Mouse (Mus musculus) heart, embryonic 16.5 days (tissue): ENCODE results near the gene Idi1. TPM values are rescaled to one million over a fixed set of nuclear protein-coding genes. Genes with fewer than 3 reads are reported as not detected.

Experiments
- ATAC-seq: fragments of 200-750 bp; cut with Nextera tagmentation; replicated peaks from 2 replicates; pipeline ENCODE4 v1.8.0; 2017; ENCODE audit warnings: moderate number of reproducible peaks; ENCODE audit not compliant: insufficient read depth, low FRiP score; ENCODE audit errors: extremely low read depth
- H3K27ac ChIP-seq: fragments of 300-500 bp; sonication (generic); 2 replicates; pipeline ENCODE4 v1.5.1; 2014; ENCODE audit warnings: mild to moderate bottlenecking, low read length, control low read depth, moderate library complexity
- H3K27me3 ChIP-seq: fragments of 300-500 bp; sonication (generic); 2 replicates; pipeline ENCODE4 v1.6.1; 2014; ENCODE audit warnings: low read length, mixed read lengths; ENCODE audit not compliant: control insufficient read depth, insufficient read depth
- H3K36me3 ChIP-seq: fragments of 300-500 bp; sonication (generic); 2 replicates; pipeline ENCODE4 v1.6.1; 2014; ENCODE audit not compliant: control insufficient read depth, insufficient read depth
- H3K4me1 ChIP-seq: fragments of 300-500 bp; sonication (generic); 2 replicates; pipeline ENCODE4 v1.6.1; 2014; ENCODE audit warnings: low read length, mixed read lengths; ENCODE audit not compliant: control insufficient read depth, insufficient read depth
- H3K4me2 ChIP-seq: fragments of 300-500 bp; sonication (generic); 2 replicates; pipeline ENCODE4 v1.6.1; 2014; ENCODE audit warnings: low read depth, mild to moderate bottlenecking, control low read depth, low read length
- H3K4me3 ChIP-seq: fragments of 300-500 bp; sonication (generic); 2 replicates; pipeline ENCODE4 v1.5.1; 2014; ENCODE audit warnings: mild to moderate bottlenecking, control low read depth, low read length
- H3K9ac ChIP-seq: fragments of 300-500 bp; sonication (generic); 2 replicates; pipeline ENCODE4 v1.6.1; 2014; ENCODE audit warnings: low read length, control low read depth
- H3K9me3 ChIP-seq: fragments of 300-500 bp; sonication (generic); replicated peaks from 2 replicates; pipeline ENCODE4 v1.6.1; 2016; ENCODE audit warnings: low read length; ENCODE audit not compliant: control insufficient read depth
- WGBS: fragments of 180-500 bp; shearing (Covaris S2); extraction: QIAGEN DNeasy Blood & Tissue Kit; methylation state at CpG from one replicate; pipeline ENCODE4 v1.1.7; 2014; 5-methylcytosine and 5-hydroxymethylcytosine counted together
- polyA plus RNA-seq: library from polyadenylated mRNA; unstranded; fragments of >200 nt; fragmentation: Nextera tagmentation; extraction: Ambion mirVana; gene quantifications from 2 replicates; pipeline ENCODE4 v1.2.1, GENCODE M21; 2015

Idi1 gene
- polyA plus RNA-seq, 1 experiment from 2014 or later: 49.2 TPM

DNA sequence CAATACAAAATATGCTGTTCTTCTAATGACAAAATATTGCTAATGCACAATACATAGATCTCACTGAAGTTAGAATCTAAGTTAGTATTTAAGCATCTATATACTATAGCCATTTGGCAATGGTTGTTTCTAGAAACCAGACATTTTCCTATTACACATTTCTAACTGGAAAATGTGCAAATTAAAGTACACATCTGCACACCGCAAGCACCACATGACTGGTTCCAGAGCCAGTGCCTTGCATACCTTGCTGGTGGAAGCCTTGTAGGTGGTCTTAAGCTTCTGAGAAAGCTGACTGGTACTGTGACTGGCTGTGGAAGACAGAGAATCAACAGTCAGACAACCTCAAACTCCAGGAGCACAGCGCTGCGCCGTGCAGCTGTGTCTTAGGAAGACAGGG lies 31.9 kb upstream of the Idi1 start:
- 97% methylated on average over 4 of the region's 4 CpGs for WGBS
- no peaks in the 10 kb centered on the region for H3K9me3 ChIP-seq
- H3K9ac ChIP-seq: no peak overlapping the region
- H3K36me3 ChIP-seq: peaks cover 25% of the 10 kb centered on the region
- no peak overlapping the region for H3K27ac ChIP-seq
- peaks cover 2% of the 10 kb centered on the region for H3K4me1 ChIP-seq
- H3K27me3 ChIP-seq: no peaks in the 10 kb centered on the region
- H3K4me2 ChIP-seq: no peak overlapping the region
- no peak overlapping the region for H3K4me3 ChIP-seq
- no peak for ATAC-seq

DNA sequence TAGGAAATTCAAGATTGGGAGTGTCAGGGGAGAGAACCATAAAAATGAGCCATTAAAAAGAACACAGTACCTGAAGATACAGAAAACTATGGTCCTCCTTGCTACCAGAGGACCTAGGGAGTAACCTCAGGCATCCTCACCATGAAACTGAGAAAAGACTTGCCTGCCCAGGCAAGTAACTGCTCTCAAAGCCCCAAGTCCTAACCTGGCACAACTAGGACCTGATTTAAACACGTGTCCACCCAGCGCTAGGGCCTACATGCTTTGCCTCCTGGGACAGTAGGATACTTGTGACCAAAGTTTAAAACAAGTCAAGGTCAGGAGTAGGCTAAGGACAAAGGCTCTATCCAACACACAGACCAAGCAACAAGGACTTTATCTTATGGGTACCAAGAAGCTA lies 30.5 kb upstream of the Idi1 start:
- Histone ChIP-seq H3K27me3 (no peaks in the 10 kb centered on the region), H3K36me3 (peaks cover 15% of the 10 kb centered on the region), H3K27ac (no peak overlapping the region), H3K9me3 (no peaks in the 10 kb centered on the region), H3K4me2 (no peak overlapping the region), H3K4me1 (peaks cover 5% of the 10 kb centered on the region), H3K4me3 (no peak overlapping the region), H3K9ac (no peak overlapping the region)
- WGBS: 83% methylated on average over 2 of the region's 2 CpGs
- no peak for ATAC-seq

DNA sequence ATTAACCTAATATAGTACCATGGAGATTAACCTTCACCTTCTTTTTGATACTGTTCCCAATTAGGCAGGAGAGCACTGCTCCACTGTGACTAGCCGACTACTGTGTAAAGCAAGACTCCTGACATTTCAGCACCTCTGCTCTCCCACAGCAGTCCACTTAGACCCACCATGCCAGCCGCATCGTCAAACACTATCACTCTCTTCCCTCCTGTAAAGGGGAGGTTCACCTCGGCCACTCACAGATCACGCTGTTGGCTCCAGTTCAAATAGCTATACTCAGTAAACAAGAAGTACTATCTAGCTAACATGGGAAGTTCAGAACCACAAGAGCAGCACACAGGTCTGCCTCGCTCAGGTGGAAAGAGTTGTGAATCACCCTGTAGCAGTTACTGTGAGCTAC lies 26.8 kb upstream of the Idi1 start:
- H3K4me3 ChIP-seq: no peak overlapping the region
- H3K27ac ChIP-seq: peak overlapping the region; percentile 57
- WGBS: 22% methylated on average over 6 of the region's 6 CpGs
- H3K9me3 ChIP-seq: no peaks in the 10 kb centered on the region
- ATAC-seq: peak; percentile 79
- H3K4me1 ChIP-seq: peaks cover 5% of the 10 kb centered on the region
- H3K27me3 ChIP-seq: no peaks in the 10 kb centered on the region
- peaks cover 14% of the 10 kb centered on the region for H3K36me3 ChIP-seq
- H3K4me2 ChIP-seq: no peak overlapping the region; the same call in 1 of the 2 replicates
- H3K9ac ChIP-seq: no peak overlapping the region

DNA sequence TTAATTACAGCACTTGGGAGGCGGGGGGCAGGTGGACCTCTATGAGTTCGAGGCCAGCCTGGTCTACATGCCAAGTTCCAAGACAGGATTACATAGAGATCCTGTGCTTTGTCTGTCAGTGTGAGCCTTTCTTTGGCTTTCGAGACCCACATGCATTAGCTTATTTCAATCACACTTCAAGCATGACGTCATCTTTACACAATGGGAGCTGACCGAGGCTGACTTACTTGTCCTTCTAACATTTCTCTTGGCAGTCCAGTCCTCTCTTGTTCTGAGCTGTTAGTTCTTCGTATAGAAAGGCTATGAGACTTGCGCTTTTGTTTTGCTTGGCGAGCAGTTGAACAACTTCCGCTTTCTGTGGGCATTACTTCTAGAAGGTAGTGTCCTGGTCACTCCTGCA lies 24.4 kb upstream of the Idi1 start:
- no peak overlapping the region for H3K4me3 ChIP-seq
- no peak overlapping the region for H3K4me2 ChIP-seq
- H3K4me1 ChIP-seq: peaks cover 5% of the 10 kb centered on the region
- ATAC-seq: no peak
- no peaks in the 10 kb centered on the region for H3K9me3 ChIP-seq
- H3K36me3 ChIP-seq: peaks cover 3% of the 10 kb centered on the region; the same call in 1 of the 2 replicates
- no peak overlapping the region for H3K27ac ChIP-seq
- H3K9ac ChIP-seq: no peak overlapping the region
- WGBS: 65% methylated on average over 9 of the region's 9 CpGs
- no peaks in the 10 kb centered on the region for H3K27me3 ChIP-seq

DNA sequence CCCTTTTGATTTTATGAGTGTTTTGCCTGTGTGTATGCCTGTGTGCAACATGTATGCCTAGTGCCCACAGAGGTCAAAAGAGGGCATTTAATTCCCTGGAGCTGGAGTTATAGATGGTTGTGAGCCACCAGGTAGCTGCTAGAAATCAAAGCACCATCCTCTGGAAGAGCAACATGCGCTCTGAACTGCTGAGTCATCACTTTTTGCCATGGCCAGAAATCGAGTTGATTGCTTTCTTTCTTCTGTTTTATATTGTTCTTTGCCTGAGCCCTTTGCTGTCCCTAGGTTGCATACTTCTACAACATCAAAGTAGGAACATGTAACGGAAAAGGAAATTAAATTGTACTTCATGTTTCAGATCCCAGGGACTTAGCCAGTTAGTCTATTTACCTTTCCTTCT lies 20.3 kb upstream of the Idi1 start:
- Histone ChIP-seq H3K4me3 (no peak overlapping the region), H3K27me3 (no peaks in the 10 kb centered on the region), H3K36me3 (peaks cover 3% of the 10 kb centered on the region; the same call in 1 of the 2 replicates), H3K9me3 (no peaks in the 10 kb centered on the region), H3K4me2 (no peak overlapping the region), H3K4me1 (peaks cover 7% of the 10 kb centered on the region; the same call in 1 of the 2 replicates), H3K9ac (no peak overlapping the region), H3K27ac (no peak overlapping the region)
- 82% methylated on average over 3 of the region's 3 CpGs for WGBS
- ATAC-seq: no peak

- Histone ChIP-seq H3K9me3 (no peaks in the 10 kb centered on the region), H3K36me3 (no peaks in the 10 kb centered on the region), H3K4me1 (peaks cover 8% of the 10 kb centered on the region; the same call in 1 of the 2 replicates), H3K4me2 (no peak overlapping the region), H3K9ac (no peak overlapping the region), H3K27me3 (no peaks in the 10 kb centered on the region), H3K4me3 (no peak overlapping the region), H3K27ac (peak overlapping the region; percentile 58)
- ATAC-seq: no peak
- 61% methylated on average over 7 of the region's 7 CpGs for WGBS
Measured at GRCm38 (mm10) chr13:8866612-8867011, 18.7 kb upstream of the Idi1 start.

DNA sequence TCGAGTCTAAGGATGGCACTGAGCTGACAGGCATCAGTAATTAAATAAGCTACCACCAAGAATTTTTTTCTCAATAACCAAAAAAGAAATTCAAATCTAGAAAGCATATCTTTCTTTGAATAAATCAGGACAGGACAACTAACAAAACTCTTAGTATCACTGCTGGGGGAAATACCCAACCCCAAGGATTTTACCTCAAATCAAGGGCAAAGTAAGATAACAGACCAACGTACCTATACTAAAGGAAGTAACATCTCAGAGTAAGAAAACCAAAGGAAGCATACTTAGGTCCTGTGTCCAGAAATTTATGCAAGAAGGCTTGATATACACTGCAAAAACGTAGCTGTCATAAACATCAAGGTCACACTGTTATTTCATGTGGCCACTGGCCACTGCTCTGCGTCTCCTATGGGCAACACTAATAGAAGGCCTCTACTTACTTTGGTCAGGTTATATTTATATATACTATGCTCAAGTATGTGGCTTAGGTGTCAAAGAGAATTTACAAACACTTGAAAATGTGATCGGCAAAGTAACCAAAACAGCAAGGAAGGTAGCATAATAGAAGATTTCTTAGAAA lies 15.6 kb upstream of the Idi1 start:
- peaks cover 13% of the 10 kb centered on the region; the same call in 1 of the 2 replicates for H3K4me1 ChIP-seq
- no peaks in the 10 kb centered on the region for H3K36me3 ChIP-seq
- peak overlapping the region; percentile 90 for H3K4me3 ChIP-seq
- H3K4me2 ChIP-seq: peak overlapping the region; percentile 90
- H3K9me3 ChIP-seq: no peaks in the 10 kb centered on the region
- peak overlapping the region; percentile 100 for H3K27ac ChIP-seq
- peak overlapping the region; percentile 97 for H3K9ac ChIP-seq
- H3K27me3 ChIP-seq: no peaks in the 10 kb centered on the region
- no peak for ATAC-seq
- WGBS: 58% methylated on average over 5 of the region's 5 CpGs

DNA sequence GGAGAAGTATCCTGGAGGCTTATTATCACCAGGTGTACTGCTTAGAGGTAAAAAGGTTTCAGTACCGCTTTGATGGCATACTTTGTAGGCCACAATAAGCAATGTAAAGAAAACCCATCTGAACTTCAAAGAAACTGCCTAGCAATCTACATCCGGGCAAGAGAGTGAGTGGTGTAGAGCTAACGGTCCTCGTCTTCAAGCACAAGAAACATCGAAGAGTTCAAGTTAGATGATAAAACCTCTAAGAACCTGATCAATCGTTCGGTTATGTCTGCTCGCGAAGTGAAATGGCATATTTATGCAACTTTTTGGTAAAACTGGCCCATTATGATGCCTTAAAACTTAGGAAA lies 15.2 kb upstream of the Idi1 start:
- H3K9ac ChIP-seq: peak overlapping the region; percentile 97
- H3K27me3 ChIP-seq: no peaks in the 10 kb centered on the region
- ATAC-seq: 0 out of 2 replicates have a peak, but pooled peaks have one; percentile 20
- peak overlapping the region; percentile 90 for H3K4me3 ChIP-seq
- no peaks in the 10 kb centered on the region for H3K9me3 ChIP-seq
- 3% methylated on average over 9 of the region's 9 CpGs for WGBS
- peak overlapping the region; percentile 90 for H3K4me2 ChIP-seq
- H3K27ac ChIP-seq: peak overlapping the region; percentile 100
- H3K4me1 ChIP-seq: peaks cover 13% of the 10 kb centered on the region; the same call in 1 of the 2 replicates
- no peaks in the 10 kb centered on the region for H3K36me3 ChIP-seq

DNA sequence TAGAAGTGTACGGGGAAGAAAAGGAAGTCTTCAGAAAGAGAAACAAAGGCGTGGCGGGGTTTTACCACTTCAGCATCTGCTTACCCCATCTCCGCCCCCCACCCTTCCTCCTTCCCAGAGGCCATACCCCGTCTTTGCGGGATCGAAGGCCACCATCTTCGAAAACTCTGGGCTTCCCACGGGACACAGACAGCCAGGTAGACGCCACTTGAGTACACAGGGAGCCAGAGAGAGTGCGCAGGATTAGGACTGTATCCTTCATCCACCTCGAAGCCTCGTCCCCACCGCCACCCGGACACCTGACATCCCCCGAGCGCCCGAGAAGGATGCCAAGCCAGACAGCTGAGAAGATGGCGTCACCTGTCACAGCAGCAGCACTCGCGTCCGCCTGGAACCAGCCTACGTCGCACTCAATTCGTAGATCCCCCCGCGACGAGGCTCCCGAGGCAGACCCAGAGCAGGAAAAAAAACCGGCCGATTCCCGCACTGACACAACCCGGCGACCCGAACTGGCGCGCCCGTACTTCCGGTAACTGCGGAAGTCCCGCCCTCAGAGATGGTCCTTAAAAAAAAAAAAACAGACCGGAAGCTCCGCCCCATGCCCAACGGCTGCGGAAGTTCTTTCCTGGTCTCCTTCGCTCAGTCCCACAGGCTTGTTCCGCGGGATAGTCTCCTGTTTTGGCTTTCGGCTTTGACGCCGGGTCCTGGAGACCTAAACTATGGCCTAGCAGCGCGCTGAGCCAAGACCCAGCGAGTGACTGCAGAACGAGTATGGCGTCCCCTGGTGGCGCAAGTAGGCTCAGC lies 14.6 kb upstream of the Idi1 start:
- H3K27me3 ChIP-seq: no peaks in the 10 kb centered on the region
- peak overlapping the region; percentile 90 for H3K4me3 ChIP-seq
- no peaks in the 10 kb centered on the region for H3K9me3 ChIP-seq
- peak; percentile 88 for ATAC-seq
- peak overlapping the region; percentile 90 for H3K4me2 ChIP-seq
- no peaks in the 10 kb centered on the region for H3K36me3 ChIP-seq
- H3K27ac ChIP-seq: peak overlapping the region; percentile 100
- peak overlapping the region; percentile 97 for H3K9ac ChIP-seq
- H3K4me1 ChIP-seq: peaks cover 13% of the 10 kb centered on the region; the same call in 1 of the 2 replicates
- WGBS: under 1% methylated on average over 57 of the region's 57 CpGs
